Mouse (Mus musculus) retina, postnatal 1 day (tissue): ENCODE data around the gene Hunk.

Experiments
- DNase-seq: peaks from one replicate; pipeline ENCODE4 v3.0.0-alpha.2; 2012

Hunk gene

GRCm38 (mm10) chr16:90439493-90439892 is 53.7 kb downstream of the Hunk start:
- no peak for DNase-seq

- no peak for DNase-seq
Measured at GRCm38 (mm10) chr16:90440654-90441053, 54.8 kb downstream of the Hunk start.

- DNase-seq = peak; percentile 35
Measured at GRCm38 (mm10) chr16:90442991-90443390, 57.2 kb downstream of the Hunk start.

GRCm38 (mm10) chr16:90453197-90453596 is 67.4 kb downstream of the Hunk start:
- no peak for DNase-seq

- no peak for DNase-seq
Measured at GRCm38 (mm10) chr16:90456495-90457125, 70.8 kb downstream of the Hunk start.

- peak; percentile 25 for DNase-seq
Measured at GRCm38 (mm10) chr16:90458899-90459610, 73.2 kb downstream of the Hunk start.

GRCm38 (mm10) chr16:90461304-90461905 is 75.6 kb downstream of the Hunk start:
- no peak for DNase-seq

GRCm38 (mm10) chr16:90462728-90463275 is 77.0 kb downstream of the Hunk start:
- no peak for DNase-seq

GRCm38 (mm10) chr16:90465154-90465553 is 79.3 kb downstream of the Hunk start:
- no peak for DNase-seq

- DNase-seq = no peak
Measured at GRCm38 (mm10) chr16:90468286-90468685, 82.5 kb downstream of the Hunk start.

GRCm38 (mm10) chr16:90475701-90476229 is 90.0 kb downstream of the Hunk start:
- no peak for DNase-seq

- DNase-seq = no peak
Measured at GRCm38 (mm10) chr16:90481612-90482011, 95.8 kb downstream of the Hunk start.

GRCm38 (mm10) chr16:90483341-90483740 is 97.5 kb downstream of the Hunk start:
- DNase-seq = no peak

GRCm38 (mm10) chr16:90485125-90485524 is 99.3 kb downstream of the Hunk start:
- no peak for DNase-seq

GRCm38 (mm10) chr16:90485599-90485998 is 99.8 kb downstream of the Hunk start:
- DNase-seq = no peak

GRCm38 (mm10) chr16:90490066-90490465 is 104.3 kb downstream of the Hunk start:
- DNase-seq = no peak

- DNase-seq = peak; percentile 89
Measured at GRCm38 (mm10) chr16:90491898-90492499, 106.2 kb downstream of the Hunk start.

- DNase-seq = peak; percentile 51
Measured at GRCm38 (mm10) chr16:90496930-90497329, 111.1 kb downstream of the Hunk start.

- DNase-seq = no peak
Measured at GRCm38 (mm10) chr16:90497749-90498464, 112.1 kb downstream of the Hunk start.

GRCm38 (mm10) chr16:90500809-90501208 is 115.0 kb downstream of the Hunk start:
- no peak for DNase-seq

GRCm38 (mm10) chr16:90505252-90505651 is 119.4 kb downstream of the Hunk start:
- DNase-seq = no peak

GRCm38 (mm10) chr16:90505680-90506079 is 119.9 kb downstream of the Hunk start:
- DNase-seq = no peak
